Mouse (Mus musculus) limb, embryonic 12.5 days (tissue): ENCODE results near the gene Prkcz. TPM values are rescaled to one million over a fixed set of nuclear protein-coding genes. Genes with fewer than 3 reads are reported as not detected.
"Not testable (repeated sequence)": the region's sequence is repeated elsewhere in the genome, so short reads cannot be mapped to it uniquely, and the experiment has no call there.

Experiments used
- ATAC-seq: fragments of 200-750 bp; cut with Nextera tagmentation; 2 replicates; pipeline ENCODE4 v1.8.0; 2017; ENCODE audit warnings: low read depth, moderate TSS enrichment; ENCODE audit not compliant: insufficient number of reproducible peaks, insufficient read depth, low FRiP score, low TSS enrichment
- H3K27ac ChIP-seq: fragments of 300-500 bp; sonication (generic); 2 replicates; pipeline ENCODE4 v1.5.1; 2016; ENCODE audit warnings: mild to moderate bottlenecking, moderate library complexity
- H3K27me3 ChIP-seq: fragments of 300-500 bp; sonication (generic); 2 replicates; pipeline ENCODE4 v1.6.1; 2016; ENCODE audit warnings: mild to moderate bottlenecking, moderate library complexity
- H3K36me3 ChIP-seq: fragments of 300-500 bp; sonication (generic); 2 replicates; pipeline ENCODE4 v1.6.1; 2016; ENCODE audit warnings: mild to moderate bottlenecking, moderate library complexity
- H3K4me1 ChIP-seq: fragments of 300-500 bp; sonication (generic); replicated peaks from 2 replicates; pipeline ENCODE4 v1.6.1; 2016
- H3K4me2 ChIP-seq: fragments of 300-500 bp; sonication (generic); 2 replicates; pipeline ENCODE4 v1.6.1; 2016; ENCODE audit warnings: mild to moderate bottlenecking, moderate library complexity
- H3K4me3 ChIP-seq: fragments of 300-500 bp; sonication (generic); replicated peaks from 2 replicates; pipeline ENCODE4 v1.5.1; 2016; ENCODE audit warnings: mild to moderate bottlenecking
- H3K9ac ChIP-seq: fragments of 300-500 bp; sonication (generic); replicated peaks from 2 replicates; pipeline ENCODE4 v1.6.1; 2016; ENCODE audit warnings: mild to moderate bottlenecking, moderate library complexity
- H3K9me3 ChIP-seq: fragments of 300-500 bp; sonication (generic); 2 replicates; pipeline ENCODE4 v1.6.1; 2016; ENCODE audit warnings: mild to moderate bottlenecking, moderate library complexity
- WGBS: fragments of 180-500 bp; shearing (Covaris S2); methylation state at CpG from one replicate; pipeline ENCODE4 v1.1.7; 2016; 5-methylcytosine and 5-hydroxymethylcytosine counted together
- polyA plus RNA-seq: library from polyadenylated mRNA; unstranded; fragments of >200 nt; fragmentation: Nextera tagmentation; extraction: Ambion mirVana; gene quantifications from 2 replicates; pipeline ENCODE4 v1.2.1, GENCODE M21; 2016

Gene Prkcz
- polyA plus RNA-seq, 1 experiment from 2014 or later = 7.9 TPM

DNA sequence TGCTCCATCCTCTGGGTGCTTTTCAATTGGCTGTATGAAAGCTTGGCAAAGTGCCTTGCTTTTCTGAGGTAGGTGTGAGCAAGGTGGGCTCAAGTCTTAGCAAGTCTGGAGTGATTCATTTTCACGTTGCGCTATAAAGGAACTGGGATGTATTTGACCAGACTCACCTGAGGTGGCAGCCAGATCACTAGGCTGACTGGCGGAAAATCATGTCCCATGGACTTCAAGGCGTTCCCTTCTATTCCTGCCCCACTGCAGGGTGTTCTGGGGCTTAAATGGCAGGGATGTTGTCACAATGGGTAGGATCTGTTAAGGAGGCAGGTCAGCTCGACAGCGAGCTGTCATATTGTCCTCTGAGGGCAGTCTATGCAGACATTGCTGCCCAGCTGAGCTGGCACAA lies 108.9 kb downstream of the Prkcz start:
- Histone ChIP-seq H3K9me3 (no peaks in the 10 kb centered on the region), H3K4me1 (peaks cover 28% of the 10 kb centered on the region), H3K9ac (peak overlapping the region; percentile 18; the same call in 1 of the 2 replicates), H3K4me2 (peak overlapping the region; percentile 93), H3K36me3 (peaks cover 39% of the 10 kb centered on the region), H3K27me3 (no peaks in the 10 kb centered on the region), H3K27ac (no peak overlapping the region), H3K4me3 (no peak overlapping the region)
- 92% methylated on average over 6 of the region's 6 CpGs for WGBS
- no peak for ATAC-seq

DNA sequence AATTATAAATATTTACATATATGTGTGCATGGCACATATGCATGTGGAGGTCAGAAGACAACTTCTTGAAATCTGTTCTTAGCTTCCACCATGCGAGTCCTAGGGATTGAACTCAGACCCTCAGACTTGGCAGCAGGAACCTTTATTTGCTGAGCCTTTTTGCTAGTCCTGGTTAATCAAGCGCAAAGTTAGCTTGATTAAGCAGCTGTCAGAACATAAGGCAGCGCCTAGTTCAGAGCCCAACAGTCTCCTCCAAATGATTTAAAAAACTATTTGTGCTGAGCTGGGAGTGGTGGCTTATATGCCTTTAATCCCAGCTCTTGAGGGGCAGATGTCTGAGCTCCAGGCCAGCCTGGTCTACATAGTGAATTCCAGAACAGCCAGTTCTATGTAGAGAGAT lies 110.0 kb downstream of the Prkcz start:
- Histone ChIP-seq H3K9ac (peak overlapping the region; percentile 82; the same call in 1 of the 2 replicates), H3K36me3 (peaks cover 30% of the 10 kb centered on the region)
- 79% methylated on average over 3 of the region's 3 CpGs for WGBS

DNA sequence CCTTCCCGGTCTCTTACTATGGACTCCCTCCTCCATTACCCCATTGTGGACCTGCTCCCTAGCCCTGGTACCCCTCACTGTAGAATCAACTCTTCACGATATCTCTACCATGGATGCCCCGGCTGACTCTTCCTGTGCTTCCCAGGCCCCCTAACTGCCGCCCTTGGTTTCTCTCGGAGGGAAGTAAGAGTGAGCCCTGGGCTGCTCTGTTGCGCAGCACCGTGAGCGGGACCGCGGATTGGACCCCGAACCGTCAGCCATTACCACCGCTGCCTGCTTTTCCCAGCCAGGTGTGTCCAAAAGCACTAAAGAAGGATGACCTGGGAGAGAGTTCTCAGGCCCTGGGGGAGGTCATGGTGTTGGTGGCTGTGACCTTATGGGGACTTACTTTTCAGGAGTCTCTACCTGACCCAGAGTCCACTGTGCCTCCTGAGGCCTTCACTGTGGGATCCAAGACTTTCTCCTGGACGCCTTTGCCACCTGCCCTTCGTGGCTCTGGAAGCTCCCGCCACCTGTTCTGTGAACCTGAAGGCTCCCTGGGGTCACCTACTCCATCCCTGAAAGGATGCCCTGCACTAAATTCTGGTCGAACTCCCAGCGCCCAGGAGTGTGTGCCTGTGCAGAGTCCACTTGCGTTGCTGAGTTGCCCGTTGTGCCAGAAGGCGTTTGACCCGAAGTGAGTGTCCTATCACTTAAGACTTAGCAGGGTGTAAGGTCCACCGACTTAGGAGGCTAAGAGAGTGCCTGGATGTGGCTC lies 110.6 kb downstream of the Prkcz start:
- Histone ChIP-seq H3K9ac (peak overlapping the region; percentile 82), H3K27me3 (no peaks in the 10 kb centered on the region), H3K4me2 (peak overlapping the region; percentile 93), H3K36me3 (peaks cover 24% of the 10 kb centered on the region), H3K4me1 (peaks cover 42% of the 10 kb centered on the region), H3K27ac (peak overlapping the region; percentile 97), H3K4me3 (peak overlapping the region; percentile 61), H3K9me3 (no peaks in the 10 kb centered on the region)
- ATAC-seq = 0 out of 2 replicates have a peak, but pooled peaks have one; percentile 6
- 13% methylated on average over 23 of the region's 23 CpGs for WGBS

More for the DNA sequence above, 110.0 kb downstream of the Prkcz start:
- H3K4me2 ChIP-seq = peak overlapping the region; percentile 93
- H3K27ac ChIP-seq = peak overlapping the region; percentile 37; the same call in 1 of the 2 replicates
- no peaks in the 10 kb centered on the region for H3K27me3 ChIP-seq
- H3K4me1 ChIP-seq = peaks cover 36% of the 10 kb centered on the region
- ATAC-seq = no peak
- peak overlapping the region; percentile 61 for H3K4me3 ChIP-seq
- H3K9me3 ChIP-seq = no peaks in the 10 kb centered on the region

DNA sequence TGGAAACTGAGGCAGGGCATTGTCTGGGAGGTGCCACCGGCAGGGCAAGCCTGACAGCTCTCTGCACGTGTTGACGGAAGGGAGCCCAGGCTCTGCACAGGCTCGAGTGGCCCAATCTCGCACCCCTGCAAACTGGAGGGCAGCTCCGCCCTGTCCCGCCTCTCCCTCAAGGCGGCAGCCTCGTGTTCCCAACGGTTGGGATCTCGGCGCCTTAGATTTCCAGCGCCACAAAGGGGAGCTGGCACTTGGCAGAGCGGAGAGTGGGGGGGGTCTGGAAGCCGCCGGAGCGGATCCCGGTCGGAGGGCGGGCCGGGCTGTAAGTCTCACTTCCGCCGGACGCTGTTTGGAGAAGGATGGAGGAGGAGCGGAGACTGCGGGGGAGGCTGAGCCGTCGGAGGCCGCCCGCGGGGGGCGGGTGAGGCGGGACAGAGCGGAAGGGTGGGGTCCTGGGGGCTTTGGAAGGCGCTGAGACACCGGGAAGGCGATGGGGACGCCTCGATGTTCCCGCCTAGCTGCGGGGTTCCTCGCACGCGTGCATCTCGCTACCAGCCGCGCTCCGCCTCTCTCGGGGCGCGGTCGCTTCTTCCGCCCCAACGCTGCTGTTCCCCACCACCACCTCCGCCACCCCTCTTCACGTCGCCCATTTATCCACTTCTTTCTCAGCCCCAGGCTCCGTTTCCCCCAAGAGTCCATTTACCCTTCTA lies 111.4 kb downstream of the Prkcz start, which contains the start of gene Faap20:
TSS of gene Faap20 (plus strand) at position 155 of the 704 bp plus-strand sequence.
- Histone ChIP-seq H3K4me3 (peak within 1 kb of the TSS; percentile 61), H3K4me1 (peaks cover 44% of the 10 kb centered on the region), H3K9ac (peak within 1 kb of the TSS; percentile 82), H3K9me3 (no peaks in the 10 kb centered on the region), H3K36me3 (peaks cover 21% of the 10 kb centered on the region), H3K4me2 (peak within 1 kb of the TSS; percentile 93), H3K27ac (peak within 1 kb of the TSS; percentile 97), H3K27me3 (no peaks in the 10 kb centered on the region)
- WGBS = under 1% methylated on average over 37 of the region's 58 CpGs
- peak; percentile 84 for ATAC-seq

DNA sequence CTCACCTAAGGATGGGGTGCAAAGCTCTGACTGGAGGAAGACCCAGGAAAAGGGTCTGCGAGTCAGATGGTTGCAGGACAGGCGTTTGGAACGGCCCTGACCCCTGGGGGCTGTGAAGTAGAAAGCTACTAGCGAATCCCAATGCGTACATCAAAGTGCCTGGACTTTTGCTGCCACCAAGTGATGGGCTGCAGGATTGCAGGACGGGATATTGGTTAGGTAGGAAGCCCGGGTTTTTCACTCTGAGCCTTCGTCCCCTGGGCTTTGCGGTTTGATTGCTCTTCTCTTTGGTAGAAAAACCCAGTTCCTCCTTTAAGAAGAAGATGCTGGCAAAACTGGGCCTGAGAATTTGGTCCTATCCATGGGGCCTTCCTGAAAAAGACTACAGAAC lies 111.9 kb downstream of the Prkcz start:
- peak; percentile 69 for ATAC-seq
- Histone ChIP-seq H3K4me1 (peaks cover 44% of the 10 kb centered on the region), H3K9ac (peak overlapping the region; percentile 82), H3K27me3 (no peaks in the 10 kb centered on the region), H3K4me3 (peak overlapping the region; percentile 61), H3K4me2 (peak overlapping the region; percentile 93), H3K9me3 (no peaks in the 10 kb centered on the region), H3K36me3 (peaks cover 19% of the 10 kb centered on the region), H3K27ac (peak overlapping the region; percentile 97)
- WGBS = under 1% methylated on average over 9 of the region's 9 CpGs

DNA sequence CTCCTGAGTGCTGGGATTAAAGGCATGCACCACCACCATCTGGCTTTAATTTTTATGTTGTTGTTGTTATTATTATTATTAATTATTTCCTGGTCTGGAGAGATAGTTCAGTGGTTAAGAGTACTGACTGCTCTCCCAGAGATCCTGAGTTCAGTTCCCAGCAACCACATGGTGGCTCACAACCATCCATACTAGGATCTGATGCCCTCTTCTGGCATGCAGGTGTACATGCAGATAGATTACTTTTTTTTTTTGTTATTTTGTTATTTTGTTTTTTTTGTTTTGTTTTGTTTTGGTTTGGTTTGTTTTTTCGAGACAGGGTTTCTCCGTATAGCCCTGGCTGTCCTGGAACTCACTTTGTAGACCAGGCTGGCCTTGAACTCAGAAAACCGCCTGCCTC lies 113.1 kb downstream of the Prkcz start:
- not testable (repeated sequence) for H3K4me2 ChIP-seq, H3K9ac ChIP-seq, H3K4me3 ChIP-seq, H3K9me3 ChIP-seq, H3K36me3 ChIP-seq, ATAC-seq, H3K27ac ChIP-seq, H3K27me3 ChIP-seq
- 94% methylated on average over 3 of the region's 3 CpGs for WGBS
- H3K4me1 ChIP-seq = peaks cover 44% of the 10 kb centered on the region

DNA sequence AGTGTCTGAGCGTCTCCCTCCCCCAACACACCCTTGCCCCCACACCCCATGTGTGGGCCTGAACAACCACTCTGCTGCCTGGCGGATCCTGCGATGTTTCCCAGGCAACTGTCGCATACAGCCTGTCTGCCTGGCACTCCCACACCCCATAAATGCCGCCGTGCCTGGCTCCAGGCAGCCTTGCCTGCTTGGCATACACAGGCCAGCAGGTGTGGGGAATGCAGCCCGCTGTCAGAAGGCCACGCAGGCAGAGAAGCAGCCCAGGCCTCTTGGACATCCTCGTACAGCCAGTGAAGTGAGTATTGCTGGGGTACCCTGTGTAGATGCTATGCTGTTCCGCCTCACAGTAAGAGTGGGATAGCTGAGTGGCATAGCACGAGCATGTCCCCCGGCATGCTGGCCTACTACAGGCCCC lies 114.5 kb downstream of the Prkcz start:
- no peaks in the 10 kb centered on the region for H3K27me3 ChIP-seq
- H3K4me3 ChIP-seq = no peak overlapping the region
- H3K4me1 ChIP-seq = peaks cover 34% of the 10 kb centered on the region
- 77% methylated on average over 12 of the region's 12 CpGs for WGBS
- no peaks in the 10 kb centered on the region for H3K36me3 ChIP-seq
- no peaks in the 10 kb centered on the region for H3K9me3 ChIP-seq
- H3K4me2 ChIP-seq = no peak overlapping the region
- H3K27ac ChIP-seq = no peak overlapping the region
- H3K9ac ChIP-seq = no peak overlapping the region
- ATAC-seq = no peak

DNA sequence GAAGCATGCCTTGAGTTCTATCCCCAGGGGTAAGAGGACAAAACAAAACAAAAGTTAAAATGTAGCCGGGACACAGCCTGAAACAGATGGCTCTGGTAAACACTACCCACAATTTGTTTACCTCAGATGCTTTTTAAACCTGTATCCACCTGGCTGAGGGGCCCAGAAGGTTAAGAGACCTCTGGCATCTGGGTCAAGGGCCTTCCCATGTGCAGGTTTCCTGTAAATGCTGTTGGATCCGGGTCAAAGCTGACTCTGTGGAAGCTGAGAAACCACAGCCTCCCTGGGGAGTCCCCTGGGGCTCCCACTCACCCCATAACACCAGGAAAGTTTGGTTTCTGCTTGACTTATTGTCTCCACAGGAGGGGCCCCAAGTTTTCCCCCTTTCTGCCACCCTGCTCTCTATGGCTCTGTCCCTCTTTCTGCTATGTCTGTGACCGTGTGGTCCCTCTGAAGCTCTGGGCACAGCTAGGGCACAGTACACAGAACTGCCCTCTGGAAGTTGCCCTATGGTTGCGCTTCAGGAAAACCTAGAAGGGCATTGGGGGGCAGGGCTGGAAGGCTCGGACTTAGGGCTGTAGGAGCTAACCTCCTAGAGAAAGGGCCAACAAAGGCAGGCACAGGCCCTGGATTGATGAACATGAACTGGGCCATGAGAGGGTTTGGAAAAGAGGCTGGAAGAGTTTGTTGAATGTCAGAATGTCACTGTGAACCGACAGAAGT lies 115.2 kb downstream of the Prkcz start:
- no peaks in the 10 kb centered on the region for H3K36me3 ChIP-seq
- no peak overlapping the region; the same call in 1 of the 2 replicates for H3K9ac ChIP-seq
- peak overlapping the region; percentile 53; the same call in 1 of the 2 replicates for H3K27ac ChIP-seq
- H3K27me3 ChIP-seq = no peaks in the 10 kb centered on the region
- peaks cover 26% of the 10 kb centered on the region for H3K4me1 ChIP-seq
- 57% methylated on average over 6 of the region's 6 CpGs for WGBS
- no peak overlapping the region for H3K4me3 ChIP-seq
- H3K9me3 ChIP-seq = no peaks in the 10 kb centered on the region
- no peak for ATAC-seq
- H3K4me2 ChIP-seq = no peak overlapping the region

DNA sequence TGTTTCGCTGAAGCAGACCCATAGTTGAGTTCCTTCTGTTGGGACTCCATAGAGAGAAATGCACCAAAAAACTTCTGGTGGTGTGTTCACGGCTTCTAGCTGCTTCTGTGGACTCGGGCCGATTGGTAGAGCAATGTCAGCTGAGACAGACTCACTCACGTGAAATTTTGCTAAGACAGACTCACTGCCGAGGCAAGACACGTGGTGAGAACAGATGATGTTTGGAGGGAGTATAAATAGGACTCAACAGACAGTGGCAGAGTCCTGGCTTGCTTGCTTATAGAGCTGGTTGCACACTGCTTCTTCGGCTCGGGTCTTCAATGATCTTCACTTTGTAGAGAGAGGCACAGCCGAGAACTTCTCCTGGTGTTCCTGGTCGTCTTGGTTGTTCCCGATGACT lies 117.9 kb downstream of the Prkcz start:
- WGBS = 89% methylated on average over 12 of the region's 12 CpGs
- no peak overlapping the region for H3K4me3 ChIP-seq

DNA sequence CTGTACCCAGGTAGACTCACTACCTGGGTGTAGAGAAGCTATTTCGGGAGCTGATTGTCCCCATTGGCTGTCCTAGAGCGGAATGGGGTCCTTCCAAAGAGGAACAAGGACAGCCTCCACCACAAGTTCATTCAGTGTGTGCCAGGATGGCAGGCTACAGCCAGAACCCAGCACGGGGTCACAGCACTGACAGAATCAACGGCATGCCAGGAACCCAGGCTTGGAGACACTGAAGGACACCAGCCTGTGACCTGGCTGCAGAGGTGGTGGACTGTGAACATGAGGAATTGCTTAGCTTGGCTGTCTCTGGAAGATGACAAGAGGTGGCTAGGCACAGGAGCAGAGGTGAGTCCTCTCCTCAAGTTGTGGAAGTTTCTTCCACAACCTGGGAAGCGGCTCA lies 118.9 kb downstream of the Prkcz start:
- peaks cover 26% of the 10 kb centered on the region for H3K4me1 ChIP-seq
- WGBS = 87% methylated on average over 5 of the region's 5 CpGs

More for the DNA sequence above, 117.9 kb downstream of the Prkcz start:
- no peaks in the 10 kb centered on the region for H3K36me3 ChIP-seq
- no peak overlapping the region for H3K4me2 ChIP-seq
- H3K9me3 ChIP-seq = no peaks in the 10 kb centered on the region
- H3K27me3 ChIP-seq = no peaks in the 10 kb centered on the region
- H3K27ac ChIP-seq = no peak overlapping the region
- H3K9ac ChIP-seq = no peak overlapping the region
- peaks cover 18% of the 10 kb centered on the region for H3K4me1 ChIP-seq
- ATAC-seq = no peak

DNA sequence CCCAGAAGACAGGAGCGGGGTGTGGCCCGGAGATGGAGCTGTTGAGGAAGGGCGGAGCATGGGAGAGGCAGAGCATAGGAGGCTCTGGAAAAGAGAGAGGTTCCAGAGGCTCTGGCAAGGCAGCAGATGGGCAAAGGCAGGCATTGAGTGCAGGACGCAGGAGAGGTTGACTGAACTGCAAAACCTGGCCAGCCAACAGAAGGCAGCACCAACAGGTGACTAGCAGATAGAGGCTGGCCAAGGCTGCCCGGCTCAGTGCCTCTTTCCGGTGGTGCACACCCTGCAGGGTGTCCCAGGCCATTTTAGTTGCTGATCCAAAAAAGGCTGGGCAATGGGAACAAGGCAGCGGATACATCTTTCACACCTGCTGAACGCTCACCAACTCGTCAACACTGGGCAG lies 119.4 kb downstream of the Prkcz start:
- WGBS = 80% methylated on average over 9 of the region's 9 CpGs

More for the DNA sequence above, 118.9 kb downstream of the Prkcz start:
- ATAC-seq = no peak
- Histone ChIP-seq H3K27ac (no peak overlapping the region), H3K27me3 (no peaks in the 10 kb centered on the region), H3K9ac (no peak overlapping the region), H3K9me3 (no peaks in the 10 kb centered on the region), H3K4me3 (no peak overlapping the region), H3K36me3 (no peaks in the 10 kb centered on the region), H3K4me2 (no peak overlapping the region)

More for the DNA sequence above, 119.4 kb downstream of the Prkcz start:
- ATAC-seq = no peak
- Histone ChIP-seq H3K27me3 (no peaks in the 10 kb centered on the region), H3K4me2 (no peak overlapping the region), H3K4me1 (peaks cover 30% of the 10 kb centered on the region), H3K36me3 (no peaks in the 10 kb centered on the region), H3K27ac (no peak overlapping the region), H3K9me3 (no peaks in the 10 kb centered on the region), H3K9ac (no peak overlapping the region), H3K4me3 (no peak overlapping the region)
